Mouse (Mus musculus) lung, adult 2 months (tissue): ENCODE measurements at regions not wholly inside any gene's neighbourhood (a gene's known extent, or its start where the extent isn't known, plus 50 kb on each side); places are given as distances from the start of the nearest gene placed in this dataset.

Experiments used
- DNase-seq: peaks from one replicate; pipeline ENCODE4 v3.0.0; 2022
- H3K4me1 ChIP-seq: fragments of 200-500 bp; 2 replicates; pipeline ENCODE4 v1.6.1; 2011; ENCODE audit warnings: low read length; ENCODE audit not compliant: control insufficient read depth, insufficient read depth
- H3K4me3 ChIP-seq: fragments of 200-500 bp; replicated peaks from 2 replicates; pipeline ENCODE3; 2011; ENCODE audit warnings: low read depth, mild to moderate bottlenecking, control low read depth, low read length; ENCODE audit errors: extremely low read depth
- CTCF ChIP-seq: fragments of 200-500 bp; IDR thresholded peaks from 2 replicates; pipeline ENCODE4 v1.5.1; 2011; ENCODE audit warnings: mild to moderate bottlenecking, low read length, control low read depth; ENCODE audit not compliant: insufficient read depth
- POLR2A ChIP-seq: fragments of 200-500 bp; IDR thresholded peaks from 2 replicates; pipeline ENCODE4 v1.6.1; 2011; ENCODE audit warnings: low read depth, mild to moderate bottlenecking, control low read depth, low read length, borderline replicate concordance; ENCODE audit errors: extremely low read depth
- WGBS: fragments of 180-500 bp; shearing (Covaris S2); methylation state at CpG from one replicate; pipeline ENCODE4 v1.1.7; 2018; 5-methylcytosine and 5-hydroxymethylcytosine counted together

DNA sequence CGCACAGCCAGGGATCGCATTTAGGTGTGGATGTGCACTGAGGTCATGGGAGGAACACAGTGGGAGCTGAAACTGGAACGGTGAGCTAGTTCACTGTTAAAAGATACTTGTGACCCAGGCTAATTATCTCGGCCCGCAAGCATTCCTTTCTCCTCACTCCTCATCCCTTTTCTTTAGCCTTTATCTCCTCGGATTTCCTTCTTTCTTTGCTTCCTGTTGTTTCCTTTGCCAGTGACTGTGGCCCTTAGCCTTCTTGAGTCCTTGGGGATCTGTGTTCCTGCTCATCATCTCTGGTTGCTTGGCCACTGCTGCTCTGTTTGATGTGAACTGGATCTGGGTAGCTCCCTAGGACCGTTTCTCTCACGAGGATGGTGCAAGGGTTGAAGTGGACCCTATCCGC, 256.0 kb downstream of the Ndfip2 start:
- no peak overlapping the region for H3K4me3 ChIP-seq
- TF ChIP-seq CTCF (no peak), POLR2A (no peak)
- WGBS: 66% methylated on average over 9 of the region's 9 CpGs
- no peak for DNase-seq
- no peaks in the 10 kb centered on the region for H3K4me1 ChIP-seq

DNA sequence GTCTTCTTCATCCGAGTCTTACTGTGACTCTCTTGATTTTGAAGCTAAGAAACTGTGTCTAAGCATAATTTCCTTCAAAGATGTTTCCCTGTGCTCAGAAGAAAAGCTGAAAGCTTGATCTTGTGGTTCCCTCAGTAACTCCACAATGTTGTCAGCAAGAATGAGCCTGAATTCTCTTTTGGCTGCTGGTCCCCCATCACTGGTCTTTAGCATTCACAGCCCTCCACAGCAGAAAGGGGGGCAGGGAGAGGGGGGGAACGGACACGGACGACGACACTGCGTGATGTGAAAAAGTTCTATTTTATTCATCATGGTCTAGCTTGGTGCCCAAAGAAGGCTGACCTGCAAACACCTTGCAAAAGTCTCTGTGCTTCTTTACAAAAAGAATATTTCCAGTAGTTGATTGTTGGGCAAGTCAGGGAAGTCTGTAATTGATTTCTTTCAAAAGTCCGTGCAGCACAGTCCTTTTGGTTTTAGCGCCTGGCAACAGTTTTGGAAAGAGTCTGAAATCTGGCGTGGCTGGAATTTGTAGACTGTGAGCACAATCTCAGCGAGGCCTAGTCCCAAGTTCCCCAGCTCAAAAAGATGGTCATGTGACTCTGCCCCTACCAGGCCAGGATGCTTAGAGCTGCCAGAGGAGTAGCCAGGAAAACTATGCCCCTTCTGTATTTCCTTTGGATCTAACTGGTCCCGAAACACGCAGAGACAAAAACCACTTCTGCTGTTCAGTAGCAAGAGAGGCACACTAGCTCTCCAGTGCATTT, 254.7 kb downstream of the Ndfip2 start:
- no peak for DNase-seq
- 87% methylated on average over 12 of the region's 12 CpGs for WGBS
- Histone ChIP-seq H3K4me1 (no peaks in the 10 kb centered on the region), H3K4me3 (no peak overlapping the region)
- no peak for TF ChIP-seq CTCF
- TF ChIP-seq POLR2A: no peak

DNA sequence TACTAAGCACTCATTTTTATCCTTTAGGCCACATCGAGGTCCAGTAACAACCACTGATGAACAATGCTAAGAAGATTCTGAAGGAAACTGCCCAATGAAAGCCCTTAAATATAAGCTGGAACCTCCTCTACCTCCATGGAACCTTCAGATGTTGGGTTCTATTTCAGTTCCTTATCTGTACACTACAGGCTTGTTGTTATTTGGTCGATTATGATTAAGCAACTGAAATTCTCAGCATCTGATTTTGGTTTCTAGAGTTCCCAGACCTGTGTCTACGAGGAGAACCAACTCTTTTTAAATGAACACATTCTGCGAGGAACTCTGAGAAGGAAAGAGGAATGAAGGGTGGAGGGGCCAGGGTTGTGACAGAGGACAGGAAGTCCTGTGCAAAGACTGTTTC, 253.5 kb downstream of the Ndfip2 start:
- H3K4me3 ChIP-seq: no peak overlapping the region
- no peak for DNase-seq
- no peaks in the 10 kb centered on the region for H3K4me1 ChIP-seq
- 84% methylated on average over 4 of the region's 4 CpGs for WGBS
- no peak for TF ChIP-seq CTCF

DNA sequence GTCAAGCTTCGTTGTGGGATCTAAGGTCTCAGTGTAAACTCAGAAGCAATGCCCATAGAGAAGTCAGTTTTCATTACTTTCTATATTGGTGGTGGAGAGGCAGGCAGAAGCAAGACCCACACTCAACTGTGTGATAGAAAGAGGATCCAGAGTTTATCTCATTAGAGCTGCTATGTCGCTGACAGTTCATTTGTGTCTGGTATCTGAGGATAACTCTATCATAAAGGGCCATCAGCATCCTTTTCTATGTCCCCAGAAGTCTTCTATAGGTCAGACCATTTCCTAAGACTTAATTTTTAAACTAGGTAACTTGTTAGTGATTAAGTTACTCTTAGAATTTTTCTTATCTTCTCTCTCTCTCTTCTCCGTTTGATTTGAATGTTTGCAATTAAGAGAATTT, 252.8 kb downstream of the Ndfip2 start:
- no peak for TF ChIP-seq POLR2A
- no peak for TF ChIP-seq CTCF
- no peak overlapping the region for H3K4me3 ChIP-seq
- H3K4me1 ChIP-seq: no peaks in the 10 kb centered on the region
- no peak for DNase-seq
- 84% methylated on average over 3 of the region's 3 CpGs for WGBS

DNA sequence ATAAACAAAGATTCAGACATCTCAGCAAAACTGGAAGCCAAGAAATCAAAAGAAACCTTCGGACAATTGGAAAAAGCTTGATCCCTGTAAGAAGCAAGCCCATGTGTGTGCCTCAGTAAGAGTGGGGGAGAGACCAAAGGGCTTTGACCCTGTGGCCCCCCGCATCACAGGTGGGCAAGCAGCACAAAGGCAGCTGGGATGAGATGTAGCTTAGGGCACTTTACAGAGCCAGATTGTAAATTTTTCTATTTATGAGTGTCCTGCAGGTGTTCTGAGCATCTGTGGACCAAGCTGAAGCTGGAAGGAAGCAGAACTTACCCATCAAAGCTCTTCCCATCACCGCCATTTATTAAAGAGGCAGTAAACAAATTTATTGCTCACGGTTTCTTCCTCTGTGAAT, 246.9 kb downstream of the Ndfip2 start:
- WGBS: 77% methylated on average over 4 of the region's 4 CpGs
- TF ChIP-seq CTCF: no peak
- TF ChIP-seq POLR2A: no peak
- Histone ChIP-seq H3K4me1 (no peaks in the 10 kb centered on the region; the same call in 1 of the 2 replicates), H3K4me3 (no peak overlapping the region)
- DNase-seq: no peak

DNA sequence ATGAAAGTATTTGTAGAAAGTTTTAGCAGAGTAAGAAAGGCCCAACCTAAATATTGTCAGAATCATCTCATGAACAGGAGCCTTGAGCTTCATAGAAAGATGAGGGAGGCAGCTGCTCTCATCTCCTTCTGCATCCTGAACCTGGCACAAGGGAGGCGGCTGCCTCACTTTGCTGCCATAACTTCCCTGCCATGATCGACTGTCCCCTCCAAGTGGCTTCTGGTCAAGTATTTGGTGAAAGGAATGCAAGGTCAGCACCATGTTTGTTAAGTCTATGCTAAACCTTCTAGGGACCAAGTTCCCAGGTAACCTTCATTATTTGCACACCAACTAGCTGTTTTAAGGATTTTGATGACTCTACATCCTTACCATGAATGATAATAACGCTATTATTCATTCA, 246.0 kb downstream of the Ndfip2 start:
- peaks cover 2% of the 10 kb centered on the region for H3K4me1 ChIP-seq
- no peak for DNase-seq
- 75% methylated on average over 3 of the region's 3 CpGs for WGBS
- TF ChIP-seq POLR2A: no peak
- TF ChIP-seq CTCF: no peak
- H3K4me3 ChIP-seq: no peak overlapping the region

DNA sequence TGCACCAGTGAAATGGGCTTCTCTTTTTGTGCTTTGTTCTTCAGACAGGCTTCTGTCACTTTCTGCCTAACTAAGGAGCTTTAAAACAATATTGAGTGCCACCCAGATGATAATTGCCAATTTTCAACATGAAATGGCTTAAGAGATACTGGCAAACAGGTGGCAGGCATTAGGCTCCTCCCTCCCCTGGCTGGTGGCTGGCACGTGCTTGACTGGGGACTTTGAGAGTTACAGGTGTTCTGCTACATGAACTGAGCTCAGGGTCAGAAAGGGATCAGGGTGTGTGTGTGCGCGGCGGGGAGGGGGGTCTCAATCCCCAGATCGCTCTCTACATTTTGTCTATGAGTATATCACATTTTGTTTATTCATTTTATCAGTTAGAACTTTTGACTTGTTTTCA, 245.4 kb downstream of the Ndfip2 start:
- Histone ChIP-seq H3K4me3 (no peak overlapping the region), H3K4me1 (peaks cover 4% of the 10 kb centered on the region)
- DNase-seq: no peak
- TF ChIP-seq CTCF (no peak), POLR2A (no peak)
- WGBS: 78% methylated on average over 5 of the region's 5 CpGs

DNA sequence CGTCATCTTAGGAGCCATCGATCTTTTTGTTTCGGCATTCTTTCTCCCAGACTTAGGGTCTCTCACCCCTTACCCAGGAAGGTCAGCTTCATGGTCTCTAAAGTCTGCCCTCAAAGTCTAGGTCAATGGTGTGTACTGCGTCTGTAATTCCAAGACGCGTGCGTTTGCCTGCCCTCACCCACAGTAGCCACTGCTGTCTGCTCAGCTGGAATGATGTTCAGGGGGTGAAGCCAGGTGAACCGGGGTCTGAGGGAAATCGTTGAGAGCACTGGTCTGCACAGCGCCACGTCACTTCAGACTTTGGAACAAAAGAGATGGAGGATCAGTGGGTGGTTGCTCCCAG, 244.2 kb downstream of the Ndfip2 start:
- H3K4me3 ChIP-seq: no peak overlapping the region
- WGBS: 49% methylated on average over 11 of the region's 11 CpGs
- DNase-seq: no peak
- peaks cover 4% of the 10 kb centered on the region for H3K4me1 ChIP-seq
- TF ChIP-seq CTCF (no peak), POLR2A (no peak)

DNA sequence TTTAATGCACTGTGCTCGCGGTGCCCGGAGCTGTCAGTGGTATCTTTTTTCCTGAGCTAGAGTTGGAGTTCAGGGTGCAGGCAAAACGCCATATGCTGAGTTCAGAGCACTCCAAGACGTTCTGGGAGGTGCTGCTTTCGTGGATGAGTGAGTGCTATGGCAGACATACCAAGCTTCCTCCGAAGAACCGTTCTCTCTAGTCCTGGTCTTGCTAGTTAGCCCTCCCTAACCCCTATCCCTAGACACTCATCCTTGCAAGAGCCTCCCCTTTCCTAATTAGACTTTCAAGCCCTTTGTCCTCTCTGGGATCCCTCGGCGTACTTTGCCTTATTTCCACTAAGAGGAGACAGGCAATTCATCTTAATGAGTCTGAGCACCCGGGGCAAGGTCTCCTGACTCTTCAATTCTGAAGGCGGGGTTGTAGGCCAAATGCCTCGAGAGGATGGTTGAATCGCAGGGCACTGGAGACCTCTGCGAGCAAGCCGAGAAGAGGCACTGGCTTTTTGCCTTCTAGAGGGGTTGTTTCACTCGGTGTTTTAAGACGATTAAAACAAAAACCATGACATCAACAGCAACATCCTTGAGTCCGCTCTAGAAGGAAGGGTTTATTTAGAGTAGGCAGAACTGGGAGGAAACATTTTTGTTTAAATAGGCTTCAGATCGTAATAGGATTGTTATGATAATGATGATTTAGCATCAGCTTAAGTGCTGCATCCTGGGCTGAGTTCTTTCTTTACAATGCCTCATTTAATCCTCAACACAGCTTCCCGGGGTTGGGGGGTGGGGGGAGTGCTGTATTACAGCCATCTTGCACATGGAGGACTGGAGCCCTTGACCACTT, 243.6 kb downstream of the Ndfip2 start:
- no peak for DNase-seq
- no peak overlapping the region for H3K4me3 ChIP-seq
- 33% methylated on average over 21 of the region's 21 CpGs for WGBS
- peaks cover 4% of the 10 kb centered on the region for H3K4me1 ChIP-seq
- TF ChIP-seq CTCF: no peak

DNA sequence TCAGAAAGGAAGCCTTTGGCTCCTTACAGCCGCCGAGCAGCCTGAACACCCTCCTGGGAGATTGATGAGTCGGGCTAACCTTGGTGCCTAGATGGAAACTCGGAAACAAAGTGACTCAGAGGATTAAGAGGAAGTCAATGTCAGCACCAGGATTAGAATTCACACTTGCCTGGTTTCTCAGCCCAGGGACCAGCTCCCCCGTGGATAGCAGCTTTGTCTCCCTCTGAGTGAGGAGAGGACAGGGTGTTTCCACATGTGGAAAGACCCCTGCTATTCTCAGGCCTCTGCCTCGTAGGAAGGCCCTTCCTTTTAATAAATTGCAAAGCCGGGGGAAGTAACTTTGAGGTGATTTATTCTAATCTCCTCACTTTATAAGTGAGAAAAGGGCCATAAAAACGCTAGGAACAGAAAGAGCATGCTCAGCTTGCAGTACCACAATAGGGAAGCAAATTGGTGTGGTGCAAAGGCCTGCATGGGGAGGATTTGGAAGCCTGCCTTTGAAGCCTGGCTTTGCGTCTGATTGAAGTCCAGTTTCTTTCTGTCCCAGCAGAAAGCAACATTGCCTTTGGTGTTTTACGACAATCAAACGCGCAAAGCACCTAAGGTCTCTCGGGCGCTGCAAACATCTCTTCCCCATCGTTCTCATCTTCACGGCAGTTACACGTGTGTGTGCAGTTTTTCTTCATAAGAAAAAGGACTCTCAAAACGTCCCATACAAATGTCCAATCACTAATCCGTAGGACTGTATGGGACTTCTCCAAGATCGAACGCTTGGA, 242.8 kb downstream of the Ndfip2 start:
- DNase-seq: no peak
- WGBS: 69% methylated on average over 21 of the region's 21 CpGs
- Histone ChIP-seq H3K4me1 (peaks cover 4% of the 10 kb centered on the region), H3K4me3 (no peak overlapping the region)
- TF ChIP-seq POLR2A (no peak), CTCF (no peak)
